Mouse (Mus musculus): ENCODE data around the gene Taf9.

DNA sequence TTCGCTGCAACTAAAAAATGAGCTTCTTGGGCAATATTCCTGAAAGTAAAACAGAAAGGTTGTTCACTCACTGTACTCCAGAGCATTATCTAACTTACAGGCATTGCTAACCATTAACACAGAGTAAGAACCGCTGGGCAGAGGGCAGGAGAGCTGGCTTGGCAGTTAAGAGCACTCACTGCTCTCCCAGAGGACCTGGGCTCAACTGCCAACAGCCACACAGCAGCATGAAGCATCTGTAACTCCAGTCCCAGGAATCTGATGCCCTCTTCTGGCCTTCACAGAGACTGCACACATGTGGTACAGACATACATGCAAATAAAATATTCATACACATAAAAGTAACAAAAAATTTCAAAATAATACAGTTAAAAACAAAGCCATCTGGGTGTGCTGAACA is 52.1 kb downstream of the Taf9 start:
- TF ChIP-seq CTCF (conservative IDR thresholded peaks at IDR 0.05; ENCODE audit: insufficient read depth, insufficient read length, low read depth, low read length) (peak; percentile 47), POLR2A (IDR thresholded peaks at IDR 0.05; ENCODE audit: low read depth, low read length) (no peak)
